Mouse (Mus musculus) naive thymus-derived CD4-positive, alpha-beta T cell, adult 2 months (primary cell): ENCODE data around the gene Srrt.

Source experiments
- DNase-seq: peaks from one replicate; pipeline ENCODE4 v3.0.0-alpha.2; 2011; ENCODE audit warnings: low read depth

Gene Srrt

GRCm38 (mm10) chr5:137307071-137307912, at the start of gene Srrt:
Gene Srrt (minus strand): TSS chr5:137307674.
- peak; percentile 94 for DNase-seq

DNA sequence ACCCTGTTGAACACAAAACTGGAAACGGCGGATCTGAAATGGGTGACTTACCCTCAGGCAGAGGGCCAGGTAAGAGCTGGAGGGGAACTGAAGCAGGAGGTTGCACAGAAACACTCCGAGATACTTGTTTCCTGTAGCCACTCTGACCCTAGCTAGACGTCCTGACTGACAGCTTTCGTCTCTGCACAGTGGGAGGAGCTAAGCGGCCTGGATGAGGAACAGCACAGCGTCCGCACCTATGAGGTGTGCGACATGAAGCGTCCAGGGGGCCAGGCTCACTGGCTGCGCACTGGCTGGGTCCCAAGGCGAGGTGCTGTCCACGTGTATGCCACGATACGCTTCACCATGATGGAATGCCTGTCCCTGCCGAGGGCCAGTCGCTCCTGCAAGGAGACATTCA, 46.6 kb upstream of the Srrt start:
- DNase-seq = no peak

GRCm38 (mm10) chr5:137352011-137352975, 44.8 kb upstream of the Srrt start:
- no peak for DNase-seq

- DNase-seq = no peak
These were observed 43.9 kb upstream of the Srrt start for GRCm38 (mm10) chr5:137351394-137351793.

DNA sequence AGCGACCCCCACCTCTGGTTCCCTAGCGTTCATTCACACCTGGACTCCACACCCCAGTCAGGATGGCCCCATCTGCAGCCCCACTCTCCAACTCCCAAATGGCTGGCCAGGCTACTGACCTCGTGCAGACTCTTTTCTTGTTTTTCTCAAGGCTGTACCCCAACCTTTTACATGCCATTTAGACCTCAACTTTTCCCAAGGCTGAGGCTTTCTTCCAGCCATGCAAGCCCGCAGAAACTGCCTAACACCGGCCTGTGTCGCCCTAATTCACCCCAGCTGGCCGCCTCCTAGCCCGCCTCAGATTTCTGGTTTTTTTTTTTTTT, 43.5 kb upstream of the Srrt start:
- DNase-seq = no peak

DNA sequence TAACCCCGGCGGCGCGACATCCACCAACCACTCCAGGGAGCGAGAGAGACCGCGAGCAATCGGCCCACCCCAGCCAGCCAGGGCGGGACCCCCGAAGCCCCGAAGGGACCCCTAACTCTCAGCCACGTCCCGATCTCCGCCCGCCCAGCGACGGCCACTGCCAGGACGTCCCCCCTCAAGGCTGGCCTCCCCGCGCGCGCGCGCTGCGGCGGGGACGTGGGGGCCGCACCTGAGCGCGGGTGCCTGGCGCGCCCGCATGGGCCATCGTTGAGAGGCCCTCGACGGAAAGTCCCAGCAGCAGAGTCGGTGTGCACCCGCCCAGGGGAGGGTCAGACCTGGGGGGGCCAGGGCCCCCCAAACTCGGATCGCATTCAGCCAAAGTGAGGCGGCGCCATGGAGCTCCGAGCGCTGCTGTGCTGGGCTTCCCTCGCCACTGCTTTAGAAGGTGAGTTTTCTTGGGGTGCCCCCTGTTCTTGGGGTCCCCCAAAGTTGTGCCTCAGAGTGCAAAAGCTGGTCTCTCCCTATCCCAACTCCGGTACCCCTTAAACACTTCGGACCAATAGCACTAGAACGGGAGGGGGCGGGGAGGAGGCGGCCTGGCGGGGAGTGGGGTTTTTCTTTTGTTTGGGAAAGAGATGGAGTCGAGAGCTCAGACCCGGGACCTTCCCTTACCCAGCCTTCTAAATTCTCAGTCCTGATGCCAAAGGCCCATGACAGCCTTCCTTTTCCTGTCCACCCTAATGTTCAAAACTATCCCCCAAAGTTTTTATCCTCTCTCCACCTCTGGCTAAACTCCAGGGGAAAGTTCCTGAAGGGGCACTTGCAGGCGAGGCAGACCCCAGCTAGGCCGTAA, 43.0 kb upstream of the Srrt start:
- no peak for DNase-seq

GRCm38 (mm10) chr5:137349384-137350204, 42.1 kb upstream of the Srrt start, which contains the start of gene Ephb4:
Gene Ephb4 (plus strand): TSS chr5:137350109.
- DNase-seq = no peak

DNA sequence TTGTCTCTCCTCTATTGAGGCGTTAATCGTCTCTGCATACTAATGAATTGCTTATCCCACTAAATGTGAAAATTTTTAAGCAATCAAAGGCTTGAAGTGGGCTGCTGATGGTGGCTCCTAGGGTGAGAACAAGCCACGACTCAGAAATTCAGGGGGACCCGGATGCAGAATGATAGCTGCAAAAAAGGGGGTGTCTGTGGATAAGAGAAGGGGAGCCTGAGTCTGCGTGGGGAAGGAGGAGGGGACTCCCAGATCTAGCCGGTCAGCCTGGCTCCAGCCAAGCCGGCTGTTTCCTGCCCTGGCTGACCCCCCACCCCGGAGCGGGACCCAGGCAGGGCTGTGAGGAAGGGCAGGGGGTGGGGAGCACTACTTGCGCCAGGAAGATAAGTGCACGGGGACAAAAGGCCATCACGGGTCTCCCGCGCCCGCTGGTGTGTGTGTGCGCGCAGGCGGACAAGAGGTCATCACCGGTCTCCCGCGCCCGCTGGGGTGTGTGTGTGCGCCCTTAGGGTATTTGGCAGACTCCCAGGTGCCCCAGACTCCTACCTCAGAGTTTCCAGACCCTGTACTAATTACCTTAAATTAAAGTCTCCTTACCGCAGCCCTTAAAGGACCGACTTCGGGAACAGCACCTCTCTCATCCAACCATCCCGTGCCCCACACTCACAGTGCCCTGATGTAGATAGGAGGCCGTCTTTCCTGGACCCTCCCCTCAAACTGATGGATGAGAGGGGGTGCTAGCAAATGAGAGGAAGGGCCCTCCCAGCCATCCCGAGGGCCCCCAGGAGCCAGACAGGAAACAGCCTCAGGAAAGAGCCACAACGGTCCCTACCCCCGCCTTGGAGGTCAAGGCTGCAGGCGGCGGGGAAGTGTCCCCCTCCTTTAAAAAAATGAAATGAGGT, 41.3 kb upstream of the Srrt start:
- DNase-seq = no peak

- no peak for DNase-seq
These were observed 40.4 kb upstream of the Srrt start for GRCm38 (mm10) chr5:137347856-137348255.

GRCm38 (mm10) chr5:137346983-137347382, 39.5 kb upstream of the Srrt start:
- DNase-seq = no peak

DNA sequence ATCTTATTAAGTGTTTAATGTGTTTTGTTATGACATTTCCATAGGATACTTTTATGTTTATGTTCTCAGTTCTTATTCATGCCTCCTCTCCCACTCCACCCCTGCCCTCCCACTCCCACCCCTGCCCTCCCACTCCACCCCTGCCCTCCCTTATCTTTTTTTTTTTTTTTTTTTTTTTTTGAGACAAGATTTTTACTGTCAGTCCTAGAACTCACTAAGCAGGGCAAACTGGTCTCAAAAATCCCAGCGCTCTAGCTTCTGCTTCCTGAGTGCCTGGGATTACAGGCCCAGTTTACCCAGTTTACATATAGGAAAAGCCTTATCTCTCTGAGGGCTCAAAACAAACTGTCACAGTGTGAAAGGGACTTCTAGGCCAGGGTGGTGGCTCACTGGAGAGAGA, 38.9 kb upstream of the Srrt start:
- no peak for DNase-seq

GRCm38 (mm10) chr5:137345821-137346220, 38.3 kb upstream of the Srrt start:
- peak; percentile 34 for DNase-seq

DNA sequence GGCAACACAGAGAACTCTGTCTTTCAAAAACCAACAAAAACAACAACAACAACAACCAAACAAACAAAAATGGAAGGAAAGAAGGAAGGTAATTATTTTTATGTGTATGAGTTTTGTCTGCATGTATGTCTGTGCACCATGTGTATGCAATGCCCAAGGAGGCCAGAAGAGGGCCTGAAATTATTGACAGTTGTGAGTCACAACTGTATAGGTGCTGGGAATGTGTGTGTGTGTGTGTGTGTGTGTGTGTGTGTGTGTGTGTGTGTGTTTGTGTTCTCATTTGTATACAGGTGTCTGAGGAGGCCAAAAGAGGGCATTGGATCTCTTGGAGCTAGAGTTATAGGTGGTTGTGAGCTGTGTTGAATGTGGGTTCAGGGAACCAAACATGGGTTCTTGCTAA, 36.4 kb upstream of the Srrt start:
- no peak for DNase-seq

DNA sequence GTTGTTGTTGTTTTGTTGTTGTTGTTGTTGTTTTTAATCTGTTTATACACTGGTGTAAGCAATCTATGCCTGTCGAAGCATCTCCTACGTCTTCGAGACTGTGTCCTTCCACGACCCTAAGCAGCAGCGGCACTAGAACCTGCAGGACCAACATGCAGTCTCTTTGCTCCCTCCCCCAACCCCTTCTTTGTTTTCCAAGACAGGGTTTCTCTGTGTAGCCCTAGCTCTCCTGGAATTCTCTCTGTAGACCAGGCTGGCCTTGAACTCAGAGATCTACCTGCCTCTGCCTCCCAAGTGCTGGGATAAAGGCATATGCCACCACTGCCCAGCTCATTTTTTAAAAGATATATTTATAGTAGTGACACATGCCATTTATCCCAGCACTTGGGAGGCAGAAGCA, 35.9 kb upstream of the Srrt start:
- DNase-seq = no peak

DNA sequence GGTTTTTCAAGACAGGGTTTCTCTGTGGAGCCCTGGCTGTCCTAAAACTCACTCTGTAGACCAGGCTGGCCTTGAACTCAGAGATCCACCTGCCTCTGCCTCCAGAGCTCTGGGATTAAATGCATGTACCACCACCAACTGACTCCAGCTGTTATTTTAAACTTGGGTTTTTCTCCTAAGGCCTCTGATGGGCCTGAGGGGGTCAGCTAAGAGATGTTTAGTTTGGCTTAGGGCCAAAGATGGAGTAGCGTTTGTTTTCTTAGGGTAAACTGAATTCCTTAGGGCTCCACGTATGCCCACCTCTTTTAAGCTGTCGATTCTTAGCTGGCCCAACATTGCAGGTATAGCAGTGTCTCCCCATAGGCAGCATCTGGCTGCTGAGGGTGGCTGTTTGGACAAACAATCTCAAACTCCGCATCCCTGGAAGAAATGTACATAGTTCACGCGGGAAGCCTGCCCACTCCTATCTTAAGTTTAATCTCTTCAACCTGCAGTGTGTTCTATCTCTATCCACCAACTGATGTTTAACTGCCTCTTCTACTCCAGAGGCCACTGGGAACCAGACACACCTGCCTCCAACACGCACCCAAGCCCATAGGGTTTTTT, 35.0 kb upstream of the Srrt start:
- no peak for DNase-seq

- DNase-seq = no peak
These were observed 32.7 kb upstream of the Srrt start for GRCm38 (mm10) chr5:137340222-137340621.

GRCm38 (mm10) chr5:137339290-137339979, 32.0 kb upstream of the Srrt start:
- no peak for DNase-seq

GRCm38 (mm10) chr5:137338663-137339289, 31.3 kb upstream of the Srrt start:
- DNase-seq = no peak

DNA sequence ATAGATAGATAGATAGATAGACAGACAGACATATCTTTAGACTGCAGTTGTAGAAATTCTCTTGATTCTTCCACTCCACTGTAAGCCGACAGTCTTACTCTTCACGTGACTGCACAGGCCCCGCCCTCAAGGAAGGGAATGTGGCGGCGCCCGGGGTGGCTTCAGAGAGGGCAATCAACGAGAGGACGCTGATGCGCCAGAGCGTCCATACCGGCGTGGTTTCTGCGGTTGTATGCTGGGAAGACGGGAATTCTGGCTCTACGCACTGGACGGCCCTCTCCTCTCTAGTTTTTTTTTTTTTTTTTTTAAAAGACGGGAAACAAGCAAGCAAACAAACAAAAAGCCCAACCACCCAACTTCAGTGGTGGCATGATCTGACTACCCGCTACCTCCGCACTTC, 30.8 kb upstream of the Srrt start:
- DNase-seq = peak; percentile 73
